Mouse (Mus musculus) small intestine, adult 2 months (tissue): ENCODE data around the gene Usp4.

Experiments
- CTCF ChIP-seq: fragments of 200-500 bp; IDR thresholded peaks from 2 replicates; pipeline ENCODE4 v1.5.1; 2012; ENCODE audit warnings: low read depth, mild to moderate bottlenecking, control low read depth, inconsistent platforms, low read length, moderate library complexity, mixed read lengths; ENCODE audit not compliant: insufficient replicate concordance, insufficient read length; ENCODE audit errors: extremely low read depth
- POLR2A ChIP-seq: fragments of 200-500 bp; IDR thresholded peaks from 2 replicates; pipeline ENCODE4 v1.6.1; 2012; ENCODE audit warnings: low read depth, mild to moderate bottlenecking, control low read depth, inconsistent platforms, low read length, moderate library complexity

GRCm38 (mm10) chr9:108348290-108348680, 632 bp downstream of the Usp4 start:
- TF ChIP-seq POLR2A (no peak), CTCF (no peak)
